Mouse (Mus musculus) heart, embryonic 10.5 days (tissue): ENCODE measurements around the gene Lman1l. TPM values are rescaled to one million over a fixed set of nuclear protein-coding genes. Genes with fewer than 3 reads are reported as not detected.

ENCODE experiments used
- DNase-seq: peaks from one replicate; pipeline ENCODE4 v3.0.0-alpha.2; 2017; ENCODE audit warnings: low spot score
- H3K27ac ChIP-seq: fragments of 300-500 bp; sonication (generic); 2 replicates; pipeline ENCODE4 v1.5.1; 2016; ENCODE audit warnings: mild to moderate bottlenecking
- H3K27me3 ChIP-seq: fragments of 300-500 bp; sonication (generic); 2 replicates; pipeline ENCODE4 v1.6.1; 2016; ENCODE audit warnings: mild to moderate bottlenecking; ENCODE audit not compliant: poor library complexity, insufficient read depth, severe bottlenecking
- H3K36me3 ChIP-seq: fragments of 300-500 bp; sonication (generic); 2 replicates; pipeline ENCODE4 v1.6.1; 2016; ENCODE audit warnings: mild to moderate bottlenecking, moderate library complexity
- H3K4me1 ChIP-seq: fragments of 300-500 bp; sonication (generic); 2 replicates; pipeline ENCODE4 v1.6.1; 2016; ENCODE audit warnings: mild to moderate bottlenecking
- H3K4me3 ChIP-seq: fragments of 300-500 bp; sonication (generic); 2 replicates; pipeline ENCODE4 v1.5.1; 2016; ENCODE audit warnings: mild to moderate bottlenecking, moderate library complexity
- H3K9me3 ChIP-seq: fragments of 300-500 bp; sonication (generic); 2 replicates; pipeline ENCODE4 v1.6.1; 2016; ENCODE audit warnings: mild to moderate bottlenecking, moderate library complexity
- WGBS: fragments of 180-500 bp; shearing (Covaris S2); methylation state at CpG from one replicate; pipeline ENCODE4 v1.1.7; 2016; 5-methylcytosine and 5-hydroxymethylcytosine counted together
- polyA plus RNA-seq: library from polyadenylated mRNA; unstranded; fragments of >200 nt; fragmentation: Nextera tagmentation; extraction: Ambion mirVana; gene quantifications from 2 replicates; pipeline ENCODE4 v1.2.1, GENCODE M21; 2016

Gene Lman1l
- polyA plus RNA-seq, 1 experiment from 2014 or later, result not detected

DNA sequence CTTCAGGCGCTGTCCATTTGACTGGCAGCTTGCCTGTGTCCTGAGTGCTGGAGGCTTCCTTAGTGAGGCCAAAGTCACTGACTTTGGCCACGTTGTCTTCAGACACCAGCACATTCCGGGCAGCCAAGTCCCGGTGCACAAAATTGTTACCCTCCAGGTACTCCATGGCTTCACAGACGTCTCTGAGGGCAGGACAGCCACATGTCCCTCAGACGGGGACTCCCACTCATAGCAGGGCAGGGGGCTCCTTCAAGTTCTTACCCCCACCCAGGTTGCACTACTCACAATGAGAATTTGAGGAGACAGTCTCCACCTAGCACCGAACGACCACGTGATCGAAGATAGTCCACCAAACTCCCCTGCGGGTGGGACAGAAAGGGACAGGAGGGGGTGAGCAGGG is 7.3 kb upstream of the Lman1l start:
- Histone ChIP-seq H3K27ac (no peak overlapping the region), H3K4me3 (no peak overlapping the region), H3K27me3 (no peaks in the 10 kb centered on the region), H3K4me1 (0 out of 2 replicates have a peak, but pooled peaks cover 4% of the 10 kb centered on the region), H3K36me3 (peaks cover 77% of the 10 kb centered on the region), H3K9me3 (no peaks in the 10 kb centered on the region)
- DNase-seq, result no peak
- WGBS, result 92% methylated on average over 11 of the region's 11 CpGs

DNA sequence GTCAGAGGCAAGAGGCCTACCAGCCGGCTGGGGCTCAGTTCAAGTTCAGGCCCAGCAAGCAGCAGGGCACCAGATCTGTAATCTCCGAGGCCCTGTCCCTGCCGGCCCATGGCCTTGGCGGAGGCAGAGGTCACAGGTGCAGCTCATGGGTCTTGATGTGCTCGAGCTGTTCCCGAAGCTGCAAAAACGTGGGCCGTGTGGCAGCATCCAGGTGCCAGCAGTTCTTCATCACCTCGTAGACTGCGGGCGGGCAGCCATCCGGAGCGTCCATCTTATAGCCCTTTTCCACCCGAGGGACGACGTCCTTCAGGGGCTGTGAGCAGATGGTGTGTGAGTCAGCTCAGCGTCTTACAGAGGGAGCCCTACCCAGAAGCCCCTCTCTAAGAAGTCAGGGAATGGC is 6.6 kb upstream of the Lman1l start:
- Histone ChIP-seq H3K36me3 (peaks cover 77% of the 10 kb centered on the region), H3K4me3 (no peak overlapping the region), H3K9me3 (no peaks in the 10 kb centered on the region), H3K27me3 (no peaks in the 10 kb centered on the region), H3K27ac (no peak overlapping the region), H3K4me1 (0 out of 2 replicates have a peak, but pooled peaks cover 3% of the 10 kb centered on the region)
- no peak for DNase-seq
- 91% methylated on average over 17 of the region's 17 CpGs for WGBS

DNA sequence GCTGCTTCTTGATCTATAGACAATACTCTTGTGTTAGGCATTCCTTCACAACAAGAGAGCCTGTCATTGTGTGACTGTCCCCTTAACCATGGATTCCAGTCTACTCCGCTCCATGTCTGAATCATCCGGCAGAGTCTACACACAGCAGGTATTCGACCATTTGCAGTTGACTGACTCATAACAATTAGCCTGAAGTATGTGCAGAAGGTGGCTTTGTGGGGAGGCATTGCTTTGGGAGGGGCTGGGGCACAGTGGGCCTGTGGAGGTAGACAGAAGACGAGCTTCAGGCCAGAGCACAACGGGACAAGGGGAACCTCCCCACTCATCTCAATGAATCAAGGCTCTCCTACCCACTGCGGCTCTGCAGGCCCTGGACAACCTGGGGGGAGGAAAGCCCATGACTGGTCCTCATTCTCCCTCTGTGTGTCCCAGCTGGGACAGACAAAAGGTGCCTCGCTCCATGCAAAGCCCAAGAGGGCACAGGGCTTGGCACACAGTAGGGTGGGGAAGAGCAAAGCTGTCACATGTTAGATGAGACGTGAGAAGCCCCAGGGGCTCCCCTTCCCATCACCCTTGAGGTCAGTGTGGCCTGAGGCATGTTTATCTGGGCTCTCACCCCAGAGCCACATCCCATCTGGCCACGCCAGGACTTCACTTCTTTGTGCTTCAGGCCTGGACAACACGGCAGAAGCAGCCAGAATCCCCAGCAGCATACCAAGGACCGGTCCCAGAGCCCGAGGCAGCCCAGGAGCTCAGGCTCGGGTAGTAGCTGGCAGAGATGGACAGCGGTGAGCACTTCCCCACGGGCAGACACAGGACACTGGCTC is 5.3 kb upstream of the Lman1l start:
- H3K4me3 ChIP-seq, result no peak overlapping the region
- H3K27ac ChIP-seq, result no peak overlapping the region
- no peak for DNase-seq
- 86% methylated on average over 15 of the region's 15 CpGs for WGBS
- no peaks in the 10 kb centered on the region for H3K27me3 ChIP-seq
- peaks cover 68% of the 10 kb centered on the region for H3K36me3 ChIP-seq
- H3K4me1 ChIP-seq, result no peaks in the 10 kb centered on the region
- H3K9me3 ChIP-seq, result no peaks in the 10 kb centered on the region

DNA sequence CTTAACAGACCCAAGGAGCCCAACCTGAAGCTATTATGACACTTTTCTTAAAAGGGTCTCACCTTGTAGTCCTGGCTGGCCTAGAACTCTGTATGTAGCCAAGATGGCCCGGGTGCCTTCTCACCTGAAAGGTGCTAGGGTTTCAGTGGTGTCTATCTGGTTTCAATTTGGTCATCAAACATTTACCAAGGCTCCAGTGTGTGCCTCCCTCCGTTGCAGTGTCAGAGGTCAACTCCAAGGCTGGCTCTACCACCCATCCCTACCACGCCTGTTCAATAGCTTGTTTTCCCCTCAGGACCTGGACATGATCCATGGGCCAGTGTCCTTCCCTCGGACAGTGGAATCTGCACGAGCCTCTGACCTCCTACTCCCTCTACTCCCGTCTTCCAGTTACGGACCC is 3.7 kb upstream of the Lman1l start:
- Histone ChIP-seq H3K27ac (no peak overlapping the region), H3K9me3 (no peaks in the 10 kb centered on the region), H3K4me1 (0 out of 2 replicates have a peak, but pooled peaks cover 3% of the 10 kb centered on the region), H3K27me3 (no peaks in the 10 kb centered on the region), H3K36me3 (peaks cover 52% of the 10 kb centered on the region), H3K4me3 (no peak overlapping the region)
- 83% methylated on average over 7 of the region's 7 CpGs for WGBS
- no peak for DNase-seq

DNA sequence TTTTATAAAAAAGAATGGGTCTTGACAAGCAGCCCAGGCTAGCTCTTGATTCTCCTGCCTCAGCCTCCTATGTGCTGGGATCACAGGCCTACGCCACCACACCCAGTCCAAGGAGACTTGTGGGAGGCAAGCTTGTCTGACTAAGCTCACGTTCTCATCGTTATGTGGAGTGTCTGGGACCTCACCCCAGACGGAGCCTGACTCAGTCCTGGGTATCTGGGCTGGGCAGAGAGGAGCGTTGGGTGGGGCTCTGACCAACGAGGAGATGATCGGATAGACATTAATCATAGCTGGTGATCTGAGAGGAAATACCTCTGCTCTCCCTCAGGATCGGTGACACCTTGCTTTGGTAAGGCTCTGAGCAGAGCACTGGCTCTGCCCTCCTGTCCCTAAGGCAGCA is 1.7 kb downstream of the Lman1l start:
- WGBS, result 71% methylated on average over 8 of the region's 8 CpGs
- no peak for DNase-seq
- no peaks in the 10 kb centered on the region for H3K9me3 ChIP-seq

DNA sequence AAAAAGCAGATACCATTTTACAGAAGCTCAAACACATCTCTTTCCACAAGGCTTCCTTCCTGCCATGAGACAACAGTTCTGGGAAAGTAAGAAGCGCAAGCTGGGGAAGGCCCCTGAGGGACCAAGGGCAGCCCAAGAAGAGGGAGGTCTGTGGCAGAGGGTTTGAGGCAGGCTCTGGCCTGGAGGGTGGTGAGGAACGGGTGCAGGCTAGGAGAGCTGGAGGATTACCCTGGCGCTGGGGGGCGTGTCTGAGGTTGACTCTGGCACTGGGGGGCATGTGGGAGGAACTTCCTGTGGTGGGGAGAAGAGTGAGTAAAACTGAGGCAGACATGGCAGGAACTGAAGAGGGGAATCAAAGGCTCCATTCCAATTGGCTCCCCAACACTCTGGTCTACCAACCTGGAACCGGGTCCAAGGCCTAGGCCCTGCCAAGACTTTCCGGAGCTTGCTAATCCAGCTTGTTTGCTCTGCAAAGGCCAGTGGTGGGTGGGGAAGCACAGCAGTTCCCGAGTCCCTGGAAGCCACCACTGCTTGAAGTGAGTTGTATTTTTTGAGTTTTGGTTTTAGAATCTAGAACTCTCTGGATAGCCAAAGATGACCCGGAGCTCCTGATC is 2.9 kb downstream of the Lman1l start:
- H3K9me3 ChIP-seq, result no peaks in the 10 kb centered on the region
- no peak overlapping the region for H3K4me3 ChIP-seq
- 0 out of 2 replicates have a peak, but pooled peaks cover 3% of the 10 kb centered on the region for H3K4me1 ChIP-seq
- 0 out of 2 replicates have a peak, but pooled peaks cover 12% of the 10 kb centered on the region for H3K27me3 ChIP-seq
- no peaks in the 10 kb centered on the region for H3K36me3 ChIP-seq
- DNase-seq, result no peak
- H3K27ac ChIP-seq, result no peak overlapping the region
- WGBS, result 68% methylated on average over 8 of the region's 8 CpGs

More for the DNA sequence above, 1.7 kb downstream of the Lman1l start:
- 0 out of 2 replicates have a peak, but pooled peaks cover 3% of the 10 kb centered on the region for H3K4me1 ChIP-seq
- H3K27me3 ChIP-seq, result 0 out of 2 replicates have a peak, but pooled peaks cover 5% of the 10 kb centered on the region
- H3K36me3 ChIP-seq, result no peaks in the 10 kb centered on the region
- H3K27ac ChIP-seq, result no peak overlapping the region
- no peak overlapping the region for H3K4me3 ChIP-seq

DNA sequence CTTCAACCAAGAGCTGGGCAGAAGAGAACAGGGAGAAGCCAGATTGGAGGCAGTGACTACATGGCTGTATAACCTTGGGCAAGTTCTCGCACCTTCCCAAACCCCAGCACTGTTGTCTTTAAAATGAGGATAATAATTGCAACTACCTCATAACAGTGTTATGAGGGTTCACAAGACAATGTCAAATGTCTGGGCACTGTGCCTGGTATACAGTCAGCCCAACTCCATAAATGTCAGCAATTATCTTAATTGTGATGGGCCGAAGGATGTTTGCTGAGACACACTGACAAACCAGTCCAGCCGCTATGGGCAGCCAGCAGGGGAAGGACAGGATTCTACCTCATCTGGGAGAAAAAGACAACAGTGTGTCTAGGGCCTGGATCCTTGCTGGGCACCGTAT is 5.8 kb downstream of the Lman1l start:
- H3K4me3 ChIP-seq, result no peak overlapping the region
- no peak overlapping the region for H3K27ac ChIP-seq
- H3K27me3 ChIP-seq, result peaks cover 30% of the 10 kb centered on the region
- no peak for DNase-seq
- peaks cover 4% of the 10 kb centered on the region; the same call in 1 of the 2 replicates for H3K4me1 ChIP-seq
- H3K36me3 ChIP-seq, result no peaks in the 10 kb centered on the region
- no peaks in the 10 kb centered on the region for H3K9me3 ChIP-seq
- WGBS, result 82% methylated on average over 4 of the region's 4 CpGs

DNA sequence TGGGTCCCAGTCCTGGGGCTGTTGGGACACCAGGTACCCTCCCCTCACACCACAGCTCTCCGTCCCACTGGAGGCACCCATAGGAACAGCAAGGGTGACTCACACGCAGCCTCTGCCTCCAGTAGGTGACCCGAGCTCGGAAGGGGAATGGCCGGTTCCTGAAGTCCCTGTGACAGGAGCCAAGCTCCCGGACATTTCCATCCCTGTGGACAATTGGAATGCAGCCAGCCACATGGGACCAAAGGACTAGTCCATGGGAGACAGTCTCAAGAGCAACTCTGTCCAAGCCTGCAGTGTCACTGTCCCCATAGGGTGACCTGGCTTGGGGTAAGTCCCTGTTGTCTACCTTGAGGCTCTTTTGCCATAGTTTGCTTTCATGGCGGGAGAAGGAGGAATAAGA is 6.6 kb downstream of the Lman1l start:
- no peak for DNase-seq
- Histone ChIP-seq H3K4me1 (peaks cover 4% of the 10 kb centered on the region; the same call in 1 of the 2 replicates), H3K4me3 (no peak overlapping the region), H3K9me3 (no peaks in the 10 kb centered on the region), H3K36me3 (no peaks in the 10 kb centered on the region), H3K27me3 (peaks cover 31% of the 10 kb centered on the region), H3K27ac (no peak overlapping the region)
- WGBS, result 76% methylated on average over 7 of the region's 7 CpGs

DNA sequence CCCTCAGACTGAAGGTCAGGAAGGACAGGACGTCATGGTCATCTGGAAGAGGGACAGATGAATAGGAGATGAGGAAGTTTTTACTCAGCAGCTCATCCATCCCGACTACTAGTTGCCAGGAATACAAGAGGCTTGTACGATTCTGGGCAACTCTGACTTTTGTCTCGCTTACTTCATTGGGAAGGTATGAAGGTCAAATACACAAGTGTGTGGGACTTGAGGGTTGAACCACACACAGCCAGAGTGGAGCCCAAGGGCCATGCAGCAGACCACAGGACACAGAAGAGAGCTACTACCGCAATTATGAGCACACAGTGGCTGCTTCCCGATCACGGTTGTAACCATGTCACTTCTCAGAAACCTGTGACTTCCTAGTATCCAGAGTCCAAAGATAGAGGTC is 8.0 kb downstream of the Lman1l start:
- 70% methylated on average over 7 of the region's 7 CpGs for WGBS
- peaks cover 43% of the 10 kb centered on the region for H3K27me3 ChIP-seq

DNA sequence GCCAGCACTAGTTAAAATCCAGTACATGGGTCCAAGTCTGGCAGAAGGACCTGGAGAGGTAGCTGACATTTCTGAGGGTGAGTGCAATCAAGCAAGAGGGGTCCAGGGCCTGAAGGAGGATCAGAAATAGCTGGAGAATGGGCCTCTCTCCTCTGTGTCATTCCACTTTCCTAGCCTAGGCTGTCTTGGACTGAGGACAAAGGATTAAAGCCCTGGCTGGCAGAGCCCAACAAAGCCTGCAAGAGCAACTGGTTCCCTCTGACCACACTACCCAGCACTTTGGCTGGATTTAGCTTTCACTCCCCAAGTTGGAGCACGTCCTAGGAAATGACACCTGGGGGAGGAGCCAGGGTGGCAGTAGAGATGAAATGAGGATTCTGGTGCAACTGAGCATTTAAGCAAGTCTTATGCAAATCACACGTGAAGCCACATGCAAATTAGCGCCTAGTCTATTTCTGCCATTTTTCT is 10.2 kb downstream of the Lman1l start:
- Histone ChIP-seq H3K27ac (no peak overlapping the region), H3K9me3 (no peaks in the 10 kb centered on the region), H3K4me1 (peaks cover 13% of the 10 kb centered on the region), H3K4me3 (no peak overlapping the region), H3K27me3 (peaks cover 62% of the 10 kb centered on the region), H3K36me3 (no peaks in the 10 kb centered on the region)
- no peak for DNase-seq
- WGBS, result 49% methylated on average over 3 of the region's 3 CpGs

More for the DNA sequence above, 8.0 kb downstream of the Lman1l start:
- Histone ChIP-seq H3K27ac (no peak overlapping the region), H3K9me3 (no peaks in the 10 kb centered on the region), H3K4me3 (no peak overlapping the region), H3K36me3 (no peaks in the 10 kb centered on the region), H3K4me1 (peaks cover 4% of the 10 kb centered on the region; the same call in 1 of the 2 replicates)
- DNase-seq, result no peak

DNA sequence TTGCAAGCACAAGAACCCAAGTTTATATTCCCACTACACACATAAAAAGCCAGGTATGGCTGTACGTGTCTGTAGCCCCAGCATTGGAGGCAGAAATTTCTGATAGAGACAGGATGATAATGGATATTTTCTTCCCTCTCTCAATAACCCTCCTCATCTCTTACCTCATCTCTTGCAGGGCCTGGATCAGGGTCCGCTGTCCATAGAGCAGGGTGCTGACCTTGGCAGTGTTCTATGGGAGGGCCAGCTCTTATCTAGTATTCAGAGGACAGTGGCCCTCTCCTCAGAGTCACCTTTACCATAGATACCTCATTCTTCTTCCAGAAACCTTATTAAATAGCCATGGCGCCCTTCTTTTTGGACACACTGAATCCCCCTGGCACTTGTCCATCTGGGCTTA is 10.8 kb downstream of the Lman1l start:
- 53% methylated on average over 3 of the region's 3 CpGs for WGBS
- no peak for DNase-seq
- H3K4me3 ChIP-seq, result no peak overlapping the region

DNA sequence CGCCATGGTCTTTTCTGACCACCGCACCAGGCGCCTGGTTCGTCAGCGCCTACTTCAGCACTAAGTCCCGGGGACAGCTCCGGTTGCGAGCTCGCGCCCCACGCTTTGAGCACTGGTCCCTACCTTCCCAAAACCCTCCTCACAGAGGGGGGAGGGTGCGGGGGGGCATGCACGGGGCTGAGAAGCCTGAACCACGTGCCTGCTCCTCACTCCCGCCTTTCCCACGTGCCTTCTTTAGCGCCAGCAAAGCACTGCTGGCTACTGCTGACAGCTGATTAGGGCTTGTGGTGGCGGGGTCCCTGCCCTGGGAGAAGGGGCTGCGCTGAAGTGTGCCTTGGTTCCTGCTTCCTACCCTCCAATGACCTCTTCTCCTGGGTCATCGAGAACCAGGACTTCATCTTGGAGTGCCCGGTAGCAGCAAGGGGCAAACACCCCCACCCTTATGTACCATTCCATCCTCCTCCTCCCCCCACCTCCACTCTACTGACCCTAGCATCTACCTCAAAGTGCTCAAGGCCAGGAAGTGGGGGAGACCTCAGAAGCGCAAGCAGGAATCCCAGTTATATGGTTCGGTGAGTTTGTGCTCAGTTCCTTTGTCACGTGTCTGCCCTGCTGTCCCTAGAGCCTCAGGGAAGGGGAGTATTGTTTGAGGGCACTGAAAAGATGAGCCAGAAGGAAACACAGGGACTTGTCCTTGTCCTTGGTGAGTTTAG is 14.3 kb downstream of the Lman1l start, which contains the start of gene Cplx3:
Cplx3 (minus strand) TSS at position 143 of the 713 bp plus-strand sequence.
- peaks cover 51% of the 10 kb centered on the region for H3K27me3 ChIP-seq
- 6% methylated on average over 24 of the region's 24 CpGs for WGBS
- peak within 1 kb of the TSS; percentile 27 for H3K4me3 ChIP-seq
- no peaks in the 10 kb centered on the region for H3K36me3 ChIP-seq
- peak; percentile 84 for DNase-seq
- no peaks in the 10 kb centered on the region for H3K9me3 ChIP-seq
- peaks cover 26% of the 10 kb centered on the region for H3K4me1 ChIP-seq
- H3K27ac ChIP-seq, result no peak within 1 kb of the TSS; the same call in 1 of the 2 replicates

More for the DNA sequence above, 10.8 kb downstream of the Lman1l start:
- Histone ChIP-seq H3K4me1 (peaks cover 13% of the 10 kb centered on the region), H3K36me3 (no peaks in the 10 kb centered on the region), H3K27me3 (peaks cover 64% of the 10 kb centered on the region), H3K9me3 (no peaks in the 10 kb centered on the region), H3K27ac (no peak overlapping the region)
